Mouse (Mus musculus) hindbrain, postnatal 0 days (tissue): ENCODE results near the gene Coq8b. TPM values are rescaled to one million over a fixed set of nuclear protein-coding genes. Genes with fewer than 3 reads are reported as not detected.
A peak's percentile ranks its signal among the peaks of the same experiment; 100 is the strongest.

Experiments
- ATAC-seq: fragments of 200-750 bp; cut with Nextera tagmentation; 2 replicates; pipeline ENCODE4 v1.8.0; 2017; ENCODE audit warnings: mild to moderate bottlenecking, moderate TSS enrichment, moderate library complexity
- DNase-seq: peaks from one replicate; pipeline ENCODE4 v3.0.0-alpha.2; 2015; ENCODE audit warnings: low spot score
- H3K27ac ChIP-seq: fragments of 300-500 bp; sonication (generic); 2 replicates; pipeline ENCODE4 v1.5.1; 2014; ENCODE audit warnings: mild to moderate bottlenecking
- H3K27me3 ChIP-seq: fragments of 300-500 bp; sonication (generic); 2 replicates; pipeline ENCODE4 v1.6.1; 2014; ENCODE audit warnings: low read length, mixed read lengths; ENCODE audit not compliant: insufficient read depth
- H3K36me3 ChIP-seq: fragments of 300-500 bp; sonication (generic); 2 replicates; pipeline ENCODE4 v1.6.1; 2014; ENCODE audit warnings: low read length, mixed read lengths; ENCODE audit not compliant: insufficient read depth
- H3K4me1 ChIP-seq: fragments of 300-500 bp; sonication (generic); 2 replicates; pipeline ENCODE4 v1.6.1; 2014; ENCODE audit warnings: antibody characterized with exemption, low read length, mixed read lengths; ENCODE audit not compliant: insufficient read depth
- H3K4me2 ChIP-seq: fragments of 300-500 bp; sonication (generic); 2 replicates; pipeline ENCODE4 v1.6.1; 2014; ENCODE audit warnings: low read depth, mild to moderate bottlenecking, low read length, moderate library complexity, mixed read lengths
- H3K4me3 ChIP-seq: fragments of 300-500 bp; sonication (generic); 2 replicates; pipeline ENCODE4 v1.5.1; 2014; ENCODE audit warnings: low read length
- H3K9ac ChIP-seq: fragments of 300-500 bp; sonication (generic); replicated peaks from 2 replicates; pipeline ENCODE4 v1.6.1; 2014; ENCODE audit warnings: mild to moderate bottlenecking, low read length, moderate library complexity, mixed read lengths
- H3K9me3 ChIP-seq: fragments of 300-500 bp; sonication (generic); 2 replicates; pipeline ENCODE4 v1.6.1; 2016; ENCODE audit warnings: low read length, mixed read lengths
- CTCF ChIP-seq: IDR thresholded peaks from 2 replicates; pipeline ENCODE4 v1.5.1; 2016; ENCODE audit warnings: antibody characterized with exemption, control low read depth, low read depth
- WGBS: fragments of 180-500 bp; shearing (Covaris S2); extraction: QIAGEN DNeasy Blood & Tissue Kit; methylation state at CpG from one replicate; pipeline ENCODE4 v1.1.7; 2014; 5-methylcytosine and 5-hydroxymethylcytosine counted together
- polyA plus RNA-seq: library from polyadenylated mRNA; unstranded; fragments of >200 nt; fragmentation: Nextera tagmentation; extraction: Ambion mirVana; gene quantifications from 2 replicates; pipeline ENCODE4 v1.2.1, GENCODE M21; 2015
- total RNA-seq: library from RNA; depleted of rRNA; stranded (reverse); fragments of >200 nt; gene quantifications from 2 replicates; pipeline ENCODE4 v1.2.3, GENCODE M21; 2014

Coq8b gene
- total and polyA plus RNA-seq, 2 experiments from 2014 or later: 16.7 to 26.5 TPM

GRCm38 (mm10) chr7:27212626-27213025 is 20.2 kb upstream of the Coq8b start:
- 87% methylated on average over 2 of the region's 2 CpGs for WGBS
- Histone ChIP-seq H3K4me1 (no peaks in the 10 kb centered on the region), H3K4me3 (no peak overlapping the region), H3K27ac (no peak overlapping the region), H3K9me3 (no peaks in the 10 kb centered on the region), H3K36me3 (peaks cover 42% of the 10 kb centered on the region), H3K27me3 (no peaks in the 10 kb centered on the region), H3K4me2 (no peak overlapping the region), H3K9ac (no peak overlapping the region)
- ATAC-seq (no peak), DNase-seq (no peak)
- no peak for TF ChIP-seq CTCF

- TF ChIP-seq CTCF: no peak
- Histone ChIP-seq H3K27me3 (no peaks in the 10 kb centered on the region), H3K36me3 (peaks cover 10% of the 10 kb centered on the region; the same call in 1 of the 2 replicates), H3K27ac (no peak overlapping the region), H3K4me1 (no peaks in the 10 kb centered on the region), H3K4me3 (no peak overlapping the region), H3K9me3 (no peaks in the 10 kb centered on the region), H3K9ac (no peak overlapping the region), H3K4me2 (no peak overlapping the region)
- DNase-seq (no peak), ATAC-seq (no peak)
- 85% methylated on average over 7 of the region's 7 CpGs for WGBS
Observed at GRCm38 (mm10) chr7:27218586-27218985, 14.2 kb upstream of the Coq8b start.

- Histone ChIP-seq H3K9ac (no peak overlapping the region), H3K4me2 (no peak overlapping the region), H3K27me3 (no peaks in the 10 kb centered on the region), H3K9me3 (no peaks in the 10 kb centered on the region), H3K27ac (no peak overlapping the region), H3K4me1 (peaks cover 11% of the 10 kb centered on the region), H3K36me3 (0 out of 2 replicates have a peak, but pooled peaks cover 2% of the 10 kb centered on the region), H3K4me3 (no peak overlapping the region)
- no peak for TF ChIP-seq CTCF
- 59% methylated on average over 11 of the region's 11 CpGs for WGBS
- no peak for ATAC-seq
- DNase-seq: no peak
Observed at GRCm38 (mm10) chr7:27219937-27220336, 12.9 kb upstream of the Coq8b start.

- WGBS: 80% methylated on average over 6 of the region's 6 CpGs
- H3K36me3 ChIP-seq: no peaks in the 10 kb centered on the region
- ATAC-seq: no peak
Observed at GRCm38 (mm10) chr7:27221939-27222338, 10.9 kb upstream of the Coq8b start.

GRCm38 (mm10) chr7:27222538-27222937 is 10.3 kb upstream of the Coq8b start:
- Histone ChIP-seq H3K9me3 (no peaks in the 10 kb centered on the region), H3K4me3 (no peak overlapping the region), H3K36me3 (no peaks in the 10 kb centered on the region), H3K27me3 (no peaks in the 10 kb centered on the region), H3K4me2 (no peak overlapping the region), H3K9ac (no peak overlapping the region), H3K27ac (no peak overlapping the region), H3K4me1 (peaks cover 35% of the 10 kb centered on the region)
- DNase-seq (no peak), ATAC-seq (no peak)
- 93% methylated on average over 1 of the region's 1 CpGs for WGBS
- no peak for TF ChIP-seq CTCF

More at GRCm38 (mm10) chr7:27221939-27222338, 10.9 kb upstream of the Coq8b start:
- Histone ChIP-seq H3K4me1 (peaks cover 31% of the 10 kb centered on the region), H3K4me3 (no peak overlapping the region), H3K9me3 (no peaks in the 10 kb centered on the region), H3K27me3 (no peaks in the 10 kb centered on the region), H3K9ac (no peak overlapping the region), H3K27ac (no peak overlapping the region), H3K4me2 (no peak overlapping the region)
- no peak for DNase-seq
- TF ChIP-seq CTCF: no peak

- WGBS: 60% methylated on average over 11 of the region's 11 CpGs
- Histone ChIP-seq H3K4me2 (peak overlapping the region; percentile 78), H3K27me3 (no peaks in the 10 kb centered on the region), H3K9me3 (no peaks in the 10 kb centered on the region), H3K4me3 (peak overlapping the region; percentile 92), H3K4me1 (peaks cover 35% of the 10 kb centered on the region), H3K36me3 (no peaks in the 10 kb centered on the region), H3K27ac (no peak overlapping the region), H3K9ac (peak overlapping the region; percentile 30)
- TF ChIP-seq CTCF: no peak
- ATAC-seq: no peak
- no peak for DNase-seq
Observed at GRCm38 (mm10) chr7:27224877-27225575, 7.8 kb upstream of the Coq8b start.

GRCm38 (mm10) chr7:27227276-27227675 is 5.5 kb upstream of the Coq8b start:
- peaks cover 35% of the 10 kb centered on the region for H3K4me1 ChIP-seq

More at GRCm38 (mm10) chr7:27227276-27227675, 5.5 kb upstream of the Coq8b start:
- Histone ChIP-seq H3K9ac (peak overlapping the region; percentile 89), H3K4me3 (peak overlapping the region; percentile 92), H3K4me2 (peak overlapping the region; percentile 78), H3K27me3 (no peaks in the 10 kb centered on the region), H3K9me3 (no peaks in the 10 kb centered on the region), H3K36me3 (no peaks in the 10 kb centered on the region), H3K27ac (peak overlapping the region; percentile 88; the same call in 1 of the 2 replicates)
- ATAC-seq (no peak), DNase-seq (no peak)
- no peak for TF ChIP-seq CTCF
- 20% methylated on average over 9 of the region's 9 CpGs for WGBS
